Mouse (Mus musculus) T-helper 2 cell (primary cell): ENCODE data around the gene Myb.

Experiments used
- in situ Hi-C: fragments of 300-600 bp; cut with MboI, MseI; formaldehyde crosslinking; loops from one replicate; pipeline ENCODE4 v1.15.1; 2025; ENCODE audit warnings: high pct_unique_total_duplicates

Myb gene

GRCm38 (mm10) chr10:21144627-21145504 is 15.9 kb downstream of the Myb start:
- in situ Hi-C loops, result loop anchor here (5.0 kb wide), 1 partner anchor 63 kb away; no protein-coding TSS in a partner anchor

GRCm38 (mm10) chr10:21135297-21135696 is 25.5 kb downstream of the Myb start:
- in situ Hi-C loops, result no loop called here

- in situ Hi-C loops, result no loop called here
These were observed 29.8 kb downstream of the Myb start for GRCm38 (mm10) chr10:21130901-21131493.

- in situ Hi-C loops, result no loop called here
These were observed 32.6 kb downstream of the Myb start for GRCm38 (mm10) chr10:21128086-21128611.

- in situ Hi-C loops, result no loop called here
These were observed 42.4 kb downstream of the Myb start for GRCm38 (mm10) chr10:21118341-21118740.

- in situ Hi-C loops, result no loop called here
These were observed 46.3 kb downstream of the Myb start for GRCm38 (mm10) chr10:21114459-21114858.

GRCm38 (mm10) chr10:21112689-21113088 is 48.1 kb downstream of the Myb start:
- in situ Hi-C loops, result no loop called here

GRCm38 (mm10) chr10:21109337-21110056 is 51.3 kb downstream of the Myb start:
- in situ Hi-C loops, result no loop called here

- in situ Hi-C loops, result no loop called here
These were observed 52.0 kb downstream of the Myb start for GRCm38 (mm10) chr10:21108796-21109195.

GRCm38 (mm10) chr10:21108182-21108581 is 52.6 kb downstream of the Myb start:
- in situ Hi-C loops, result no loop called here

GRCm38 (mm10) chr10:21105206-21105605 is 55.6 kb downstream of the Myb start:
- in situ Hi-C loops, result no loop called here

- in situ Hi-C loops, result no loop called here
These were observed 58.1 kb downstream of the Myb start for GRCm38 (mm10) chr10:21102689-21103088.

GRCm38 (mm10) chr10:21101948-21102347 is 58.8 kb downstream of the Myb start:
- in situ Hi-C loops, result no loop called here

- in situ Hi-C loops, result no loop called here
These were observed 60.0 kb downstream of the Myb start for GRCm38 (mm10) chr10:21100646-21101249.

- in situ Hi-C loops, result no loop called here
These were observed 61.3 kb downstream of the Myb start for GRCm38 (mm10) chr10:21099515-21099914.

- in situ Hi-C loops, result no loop called here
These were observed 65.2 kb downstream of the Myb start for GRCm38 (mm10) chr10:21095541-21095940.

- in situ Hi-C loops, result no loop called here
These were observed 65.9 kb downstream of the Myb start for GRCm38 (mm10) chr10:21094896-21095295.

GRCm38 (mm10) chr10:21093301-21093700 is 67.5 kb downstream of the Myb start:
- in situ Hi-C loops, result no loop called here

GRCm38 (mm10) chr10:21092501-21093270 is 68.1 kb downstream of the Myb start:
- in situ Hi-C loops, result no loop called here

GRCm38 (mm10) chr10:21090922-21091700 is 69.7 kb downstream of the Myb start:
- in situ Hi-C loops, result no loop called here
